Mouse (Mus musculus): ENCODE results near the gene Slc37a4. TPM values are rescaled to one million over a fixed set of nuclear protein-coding genes. Genes with fewer than 3 reads are reported as not detected.
A peak's percentile ranks its signal among the peaks of the same experiment; 100 is the strongest.

Gene Slc37a4
- polyA plus RNA-seq, 1 experiment from 2014 or later = 17.7 TPM

DNA sequence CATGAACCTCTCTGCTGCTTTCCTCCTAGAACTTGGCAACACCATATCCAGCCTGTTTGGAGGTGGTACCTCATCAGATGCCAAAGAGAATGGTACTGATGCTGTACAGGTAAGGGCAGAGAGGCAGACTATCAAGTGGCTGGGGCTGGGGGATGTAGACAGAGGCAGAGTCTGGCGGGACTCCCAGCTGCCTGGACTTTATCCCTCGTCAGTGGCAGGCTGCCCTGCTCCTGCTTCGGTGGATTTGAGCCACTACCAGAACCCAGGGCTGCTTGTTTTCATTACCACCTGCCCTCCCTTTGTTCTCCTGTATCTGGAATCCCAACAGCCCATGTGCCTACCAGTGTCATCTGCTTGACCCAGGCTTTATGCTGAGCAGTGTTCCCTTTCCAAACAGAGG is 9.4 kb upstream of the Slc37a4 start:
- no peak overlapping the region for H3K4me2 ChIP-seq (replicated peaks; ENCODE audit: low read depth, low read length)
- H3K9me3 ChIP-seq (ENCODE audit: low read length) = no peaks in the 10 kb centered on the region
- H3K36me3 ChIP-seq (ENCODE audit: insufficient read depth, low read length) = peaks cover 58% of the 10 kb centered on the region
- no peak overlapping the region for H3K27ac ChIP-seq (ENCODE audit: low read length)
- no peak overlapping the region for H3K9ac ChIP-seq (replicated peaks; ENCODE audit: low read depth)
- ATAC-seq (no peak), DNase-seq (ENCODE audit: low spot score) (no peak)
- 72% methylated on average over 3 of the region's 3 CpGs for WGBS
- no peaks in the 10 kb centered on the region for H3K4me1 ChIP-seq (ENCODE audit: insufficient read depth, low read depth, low read length)
- no peaks in the 10 kb centered on the region for H3K27me3 ChIP-seq (replicated peaks; ENCODE audit: insufficient read depth, low read length)
- TF ChIP-seq CTCF (IDR thresholded peaks at IDR 0.05) (no peak), EP300 (IDR thresholded peaks at IDR 0.05) (no peak)
- H3K4me3 ChIP-seq (ENCODE audit: low read depth, low read length) = no peak overlapping the region

GRCm38 (mm10) chr9:44389273-44389672 is 7.4 kb upstream of the Slc37a4 start:
- Histone ChIP-seq H3K9ac (replicated peaks; ENCODE audit: low read depth) (no peak overlapping the region), H3K4me1 (ENCODE audit: insufficient read depth, low read depth, low read length) (no peaks in the 10 kb centered on the region), H3K4me2 (replicated peaks; ENCODE audit: low read depth, low read length) (no peak overlapping the region), H3K9me3 (ENCODE audit: low read length) (no peaks in the 10 kb centered on the region), H3K27me3 (replicated peaks; ENCODE audit: insufficient read depth, low read length) (no peaks in the 10 kb centered on the region), H3K4me3 (ENCODE audit: low read depth, low read length) (no peak overlapping the region), H3K27ac (ENCODE audit: low read length) (no peak overlapping the region), H3K36me3 (ENCODE audit: insufficient read depth, low read length) (peaks cover 42% of the 10 kb centered on the region)
- TF ChIP-seq CTCF (IDR thresholded peaks at IDR 0.05) = peak; percentile 81
- TF ChIP-seq EP300 (IDR thresholded peaks at IDR 0.05) = no peak
- WGBS = 58% methylated on average over 8 of the region's 8 CpGs
- peak; percentile 68 for DNase-seq (ENCODE audit: low spot score)
- 0 out of 2 replicates have a peak, but pooled peaks have one; percentile 26 for ATAC-seq

DNA sequence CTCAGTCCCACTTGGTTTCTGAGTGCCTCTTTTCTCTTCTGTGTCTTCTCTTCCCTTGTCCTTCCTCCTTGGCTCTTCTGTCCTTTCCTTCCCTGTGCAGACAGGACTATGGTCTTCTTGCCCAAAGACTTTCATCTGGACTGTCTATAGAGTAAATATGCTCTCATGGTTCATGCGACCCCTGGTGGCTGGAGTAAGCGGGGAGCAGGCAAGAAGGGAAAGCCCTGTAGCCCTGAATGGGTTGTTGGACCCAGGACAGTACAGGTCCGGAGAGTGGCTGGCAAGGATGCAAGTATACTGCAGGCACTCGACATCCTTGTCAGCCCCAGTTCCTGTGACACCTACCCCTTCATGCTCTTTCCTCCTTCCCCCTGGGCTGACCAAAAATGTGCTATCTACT is 5.2 kb upstream of the Slc37a4 start:
- H3K27ac ChIP-seq (ENCODE audit: low read length) = no peak overlapping the region
- 0 out of 2 replicates have a peak, but pooled peaks cover 2% of the 10 kb centered on the region for H3K4me1 ChIP-seq (ENCODE audit: insufficient read depth, low read depth, low read length)
- H3K9me3 ChIP-seq (ENCODE audit: low read length) = no peaks in the 10 kb centered on the region
- H3K4me3 ChIP-seq (ENCODE audit: low read depth, low read length) = no peak overlapping the region
- ATAC-seq (peak; percentile 73), DNase-seq (ENCODE audit: low spot score) (peak; percentile 72)
- 30% methylated on average over 4 of the region's 4 CpGs for WGBS
- no peak overlapping the region for H3K4me2 ChIP-seq (replicated peaks; ENCODE audit: low read depth, low read length)
- TF ChIP-seq EP300 (IDR thresholded peaks at IDR 0.05) = no peak
- peak; percentile 91 for TF ChIP-seq CTCF (IDR thresholded peaks at IDR 0.05)
- no peaks in the 10 kb centered on the region for H3K27me3 ChIP-seq (replicated peaks; ENCODE audit: insufficient read depth, low read length)
- no peak overlapping the region for H3K9ac ChIP-seq (replicated peaks; ENCODE audit: low read depth)
- H3K36me3 ChIP-seq (ENCODE audit: insufficient read depth, low read length) = peaks cover 23% of the 10 kb centered on the region; the same call in 1 of the 2 replicates

GRCm38 (mm10) chr9:44398087-44398486 is 1.4 kb downstream of the Slc37a4 start:
- Histone ChIP-seq H3K27me3 (replicated peaks; ENCODE audit: insufficient read depth, low read length) (no peaks in the 10 kb centered on the region), H3K36me3 (ENCODE audit: insufficient read depth, low read length) (peaks cover 14% of the 10 kb centered on the region), H3K9ac (replicated peaks; ENCODE audit: low read depth) (no peak overlapping the region), H3K4me2 (replicated peaks; ENCODE audit: low read depth, low read length) (peak overlapping the region; percentile 85; the same call in 1 of the 2 replicates), H3K27ac (ENCODE audit: low read length) (no peak overlapping the region), H3K4me3 (ENCODE audit: low read depth, low read length) (no peak overlapping the region), H3K9me3 (ENCODE audit: low read length) (no peaks in the 10 kb centered on the region), H3K4me1 (ENCODE audit: insufficient read depth, low read depth, low read length) (0 out of 2 replicates have a peak, but pooled peaks cover 6% of the 10 kb centered on the region)
- no peak for ATAC-seq
- TF ChIP-seq EP300 (IDR thresholded peaks at IDR 0.05) (no peak), CTCF (IDR thresholded peaks at IDR 0.05) (no peak)
- WGBS = 31% methylated on average over 4 of the region's 4 CpGs
- no peak for DNase-seq (ENCODE audit: low spot score)

DNA sequence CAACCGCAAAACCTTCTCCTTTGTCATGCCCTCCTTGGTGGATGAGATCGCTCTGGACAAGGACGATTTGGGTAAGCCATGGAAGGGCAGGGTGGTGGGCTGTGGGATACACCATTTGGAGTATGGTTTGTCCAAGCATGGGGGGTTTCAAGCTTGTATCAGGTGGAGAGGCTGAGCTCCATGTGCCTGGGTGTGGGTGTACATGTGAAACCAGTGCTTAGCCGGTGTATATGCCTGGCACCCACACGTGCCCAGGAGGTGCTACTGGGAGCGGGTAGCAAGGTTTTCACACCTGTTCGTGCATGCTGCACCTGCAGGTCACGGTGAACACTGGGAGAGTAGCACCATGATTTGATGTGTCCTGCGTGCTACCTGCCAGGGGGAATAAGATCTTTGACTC is 1.9 kb downstream of the Slc37a4 start:
- 82% methylated on average over 9 of the region's 9 CpGs for WGBS
- Histone ChIP-seq H3K9me3 (ENCODE audit: low read length) (no peaks in the 10 kb centered on the region), H3K9ac (replicated peaks; ENCODE audit: low read depth) (no peak overlapping the region), H3K27ac (ENCODE audit: low read length) (no peak overlapping the region), H3K27me3 (replicated peaks; ENCODE audit: insufficient read depth, low read length) (no peaks in the 10 kb centered on the region), H3K36me3 (ENCODE audit: insufficient read depth, low read length) (peaks cover 18% of the 10 kb centered on the region), H3K4me3 (ENCODE audit: low read depth, low read length) (no peak overlapping the region), H3K4me1 (ENCODE audit: insufficient read depth, low read depth, low read length) (0 out of 2 replicates have a peak, but pooled peaks cover 6% of the 10 kb centered on the region), H3K4me2 (replicated peaks; ENCODE audit: low read depth, low read length) (no peak overlapping the region)
- no peak for ATAC-seq
- no peak for DNase-seq (ENCODE audit: low spot score)
- TF ChIP-seq CTCF (IDR thresholded peaks at IDR 0.05) = no peak
- TF ChIP-seq EP300 (IDR thresholded peaks at IDR 0.05) = no peak

GRCm38 (mm10) chr9:44399114-44399794 is 2.6 kb downstream of the Slc37a4 start:
- Histone ChIP-seq H3K27ac (ENCODE audit: low read length) (no peak overlapping the region), H3K36me3 (ENCODE audit: insufficient read depth, low read length) (peaks cover 23% of the 10 kb centered on the region), H3K27me3 (replicated peaks; ENCODE audit: insufficient read depth, low read length) (no peaks in the 10 kb centered on the region), H3K4me2 (replicated peaks; ENCODE audit: low read depth, low read length) (no peak overlapping the region), H3K9me3 (ENCODE audit: low read length) (no peaks in the 10 kb centered on the region), H3K4me3 (ENCODE audit: low read depth, low read length) (no peak overlapping the region), H3K9ac (replicated peaks; ENCODE audit: low read depth) (no peak overlapping the region), H3K4me1 (ENCODE audit: insufficient read depth, low read depth, low read length) (0 out of 2 replicates have a peak, but pooled peaks cover 6% of the 10 kb centered on the region)
- WGBS = 75% methylated on average over 13 of the region's 13 CpGs
- no peak for DNase-seq (ENCODE audit: low spot score)
- TF ChIP-seq EP300 (IDR thresholded peaks at IDR 0.05) = no peak
- no peak for TF ChIP-seq CTCF (IDR thresholded peaks at IDR 0.05)
- ATAC-seq = no peak
